Mouse (Mus musculus): ENCODE measurements around the gene Ftl1. TPM values are rescaled to one million over a fixed set of nuclear protein-coding genes. Genes with fewer than 3 reads are reported as not detected.
A peak's percentile ranks its signal among the peaks of the same experiment; 100 is the strongest.

Ftl1 gene
- polyA plus RNA-seq, 1 experiment from 2014 or later: 5,449 TPM

GRCm38 (mm10) chr7:45451344-45451982, 8.2 kb downstream of the Ftl1 start:
- H3K27ac ChIP-seq (ENCODE audit: low read depth, low read length): no peak overlapping the region
- no peaks in the 10 kb centered on the region for H3K27me3 ChIP-seq (ENCODE audit: control insufficient read depth, insufficient read depth, low read length)
- no peak overlapping the region for H3K4me2 ChIP-seq (ENCODE audit: low read depth)
- ATAC-seq (ENCODE audit: insufficient read depth, low FRiP score, low TSS enrichment) (peak; percentile 55; the same call in 1 of the 2 replicates), DNase-seq (ENCODE audit: low spot score) (peak; percentile 83)
- 54% methylated on average over 23 of the region's 23 CpGs for WGBS
- H3K36me3 ChIP-seq (ENCODE audit: control insufficient read depth, insufficient read depth, low read length): peaks cover 2% of the 10 kb centered on the region; the same call in 1 of the 2 replicates
- H3K4me3 ChIP-seq (ENCODE audit: low read depth, low read length): no peak overlapping the region
- no peak overlapping the region for H3K9ac ChIP-seq (ENCODE audit: low read length)
- no peaks in the 10 kb centered on the region for H3K4me1 ChIP-seq (ENCODE audit: control insufficient read depth, insufficient read depth, low read length)
- H3K9me3 ChIP-seq (ENCODE audit: control insufficient read depth, low read length): no peaks in the 10 kb centered on the region

GRCm38 (mm10) chr7:45449974-45450373, 9.7 kb downstream of the Ftl1 start:
- peaks cover 2% of the 10 kb centered on the region; the same call in 1 of the 2 replicates for H3K36me3 ChIP-seq (ENCODE audit: control insufficient read depth, insufficient read depth, low read length)
- WGBS: 91% methylated on average over 1 of the region's 1 CpGs
- DNase-seq (ENCODE audit: low spot score): no peak

GRCm38 (mm10) chr7:45447325-45447990, 12.2 kb downstream of the Ftl1 start:
- WGBS: 35% methylated on average over 11 of the region's 11 CpGs
- Histone ChIP-seq H3K27me3 (ENCODE audit: control insufficient read depth, insufficient read depth, low read length) (no peaks in the 10 kb centered on the region), H3K9ac (ENCODE audit: low read length) (no peak overlapping the region), H3K4me2 (ENCODE audit: low read depth) (no peak overlapping the region), H3K36me3 (ENCODE audit: control insufficient read depth, insufficient read depth, low read length) (peaks cover 2% of the 10 kb centered on the region; the same call in 1 of the 2 replicates), H3K9me3 (ENCODE audit: control insufficient read depth, low read length) (no peaks in the 10 kb centered on the region), H3K4me1 (ENCODE audit: control insufficient read depth, insufficient read depth, low read length) (no peaks in the 10 kb centered on the region), H3K4me3 (ENCODE audit: low read depth, low read length) (no peak overlapping the region), H3K27ac (ENCODE audit: low read depth, low read length) (no peak overlapping the region)
- ATAC-seq (ENCODE audit: insufficient read depth, low FRiP score, low TSS enrichment): no peak
- DNase-seq (ENCODE audit: low spot score): no peak

More at GRCm38 (mm10) chr7:45449974-45450373, 9.7 kb downstream of the Ftl1 start:
- no peak for ATAC-seq (ENCODE audit: insufficient read depth, low FRiP score, low TSS enrichment)
- Histone ChIP-seq H3K9ac (ENCODE audit: low read length) (no peak overlapping the region), H3K4me3 (ENCODE audit: low read depth, low read length) (no peak overlapping the region), H3K4me2 (ENCODE audit: low read depth) (no peak overlapping the region), H3K27me3 (ENCODE audit: control insufficient read depth, insufficient read depth, low read length) (no peaks in the 10 kb centered on the region), H3K4me1 (ENCODE audit: control insufficient read depth, insufficient read depth, low read length) (no peaks in the 10 kb centered on the region), H3K27ac (ENCODE audit: low read depth, low read length) (no peak overlapping the region), H3K9me3 (ENCODE audit: control insufficient read depth, low read length) (no peaks in the 10 kb centered on the region)

- Histone ChIP-seq H3K4me3 (ENCODE audit: low read depth, low read length) (no peak overlapping the region), H3K27ac (ENCODE audit: low read depth, low read length) (no peak overlapping the region), H3K9ac (ENCODE audit: low read length) (no peak overlapping the region), H3K4me2 (ENCODE audit: low read depth) (no peak overlapping the region), H3K27me3 (ENCODE audit: control insufficient read depth, insufficient read depth, low read length) (no peaks in the 10 kb centered on the region), H3K36me3 (ENCODE audit: control insufficient read depth, insufficient read depth, low read length) (peaks cover 2% of the 10 kb centered on the region; the same call in 1 of the 2 replicates), H3K9me3 (ENCODE audit: control insufficient read depth, low read length) (no peaks in the 10 kb centered on the region), H3K4me1 (ENCODE audit: control insufficient read depth, insufficient read depth, low read length) (no peaks in the 10 kb centered on the region)
- DNase-seq (ENCODE audit: low spot score) (no peak), ATAC-seq (ENCODE audit: insufficient read depth, low FRiP score, low TSS enrichment) (no peak)
Measured at GRCm38 (mm10) chr7:45446589-45446988, 13.1 kb downstream of the Ftl1 start.

GRCm38 (mm10) chr7:45443526-45444420, 15.9 kb downstream of the Ftl1 start:
- no peak for DNase-seq (ENCODE audit: low spot score)
- no peak overlapping the region for H3K4me2 ChIP-seq (ENCODE audit: low read depth)
- H3K4me1 ChIP-seq (ENCODE audit: control insufficient read depth, insufficient read depth, low read length): no peaks in the 10 kb centered on the region
- 90% methylated on average over 22 of the region's 22 CpGs for WGBS
- H3K36me3 ChIP-seq (ENCODE audit: control insufficient read depth, insufficient read depth, low read length): peaks cover 2% of the 10 kb centered on the region; the same call in 1 of the 2 replicates
- no peak overlapping the region for H3K27ac ChIP-seq (ENCODE audit: low read depth, low read length)
- H3K9ac ChIP-seq (ENCODE audit: low read length): no peak overlapping the region
- no peaks in the 10 kb centered on the region for H3K27me3 ChIP-seq (ENCODE audit: control insufficient read depth, insufficient read depth, low read length)
- no peak for ATAC-seq (ENCODE audit: insufficient read depth, low FRiP score, low TSS enrichment)
- H3K4me3 ChIP-seq (ENCODE audit: low read depth, low read length): no peak overlapping the region
- no peaks in the 10 kb centered on the region for H3K9me3 ChIP-seq (ENCODE audit: control insufficient read depth, low read length)

- H3K27me3 ChIP-seq (ENCODE audit: control insufficient read depth, insufficient read depth, low read length): no peaks in the 10 kb centered on the region
- no peak within 1 kb of the TSS for H3K4me3 ChIP-seq (ENCODE audit: low read depth, low read length)
- DNase-seq (ENCODE audit: low spot score) (no peak), ATAC-seq (ENCODE audit: insufficient read depth, low FRiP score, low TSS enrichment) (no peak)
- no peaks in the 10 kb centered on the region for H3K9me3 ChIP-seq (ENCODE audit: control insufficient read depth, low read length)
- WGBS: 27% methylated on average over 19 of the region's 19 CpGs
- no peak within 1 kb of the TSS for H3K27ac ChIP-seq (ENCODE audit: low read depth, low read length)
- H3K4me2 ChIP-seq (ENCODE audit: low read depth): no peak within 1 kb of the TSS
- no peak within 1 kb of the TSS for H3K9ac ChIP-seq (ENCODE audit: low read length)
- peaks cover 18% of the 10 kb centered on the region; the same call in 1 of the 2 replicates for H3K4me1 ChIP-seq (ENCODE audit: control insufficient read depth, insufficient read depth, low read length)
- no peaks in the 10 kb centered on the region for H3K36me3 ChIP-seq (ENCODE audit: control insufficient read depth, insufficient read depth, low read length)
Measured at GRCm38 (mm10) chr7:45437521-45438276, 22.0 kb downstream of the Ftl1 start, which contains the start of gene Ruvbl2. Gene Ruvbl2, minus strand, starts transcription at chr7:45438096.

GRCm38 (mm10) chr7:45437046-45437445, 22.6 kb downstream of the Ftl1 start:
- Histone ChIP-seq H3K4me3 (ENCODE audit: low read depth, low read length) (no peak overlapping the region), H3K4me1 (ENCODE audit: control insufficient read depth, insufficient read depth, low read length) (peaks cover 18% of the 10 kb centered on the region; the same call in 1 of the 2 replicates), H3K9ac (ENCODE audit: low read length) (no peak overlapping the region), H3K36me3 (ENCODE audit: control insufficient read depth, insufficient read depth, low read length) (no peaks in the 10 kb centered on the region), H3K27me3 (ENCODE audit: control insufficient read depth, insufficient read depth, low read length) (no peaks in the 10 kb centered on the region), H3K4me2 (ENCODE audit: low read depth) (no peak overlapping the region), H3K9me3 (ENCODE audit: control insufficient read depth, low read length) (no peaks in the 10 kb centered on the region), H3K27ac (ENCODE audit: low read depth, low read length) (no peak overlapping the region)
- ATAC-seq (ENCODE audit: insufficient read depth, low FRiP score, low TSS enrichment) (no peak), DNase-seq (ENCODE audit: low spot score) (no peak)
- 27% methylated on average over 6 of the region's 6 CpGs for WGBS

- 96% methylated on average over 5 of the region's 5 CpGs for WGBS
- Histone ChIP-seq H3K27me3 (ENCODE audit: control insufficient read depth, insufficient read depth, low read length) (no peaks in the 10 kb centered on the region), H3K36me3 (ENCODE audit: control insufficient read depth, insufficient read depth, low read length) (peaks cover under 1% of the 10 kb centered on the region; the same call in 1 of the 2 replicates), H3K27ac (ENCODE audit: low read depth, low read length) (no peak overlapping the region), H3K9ac (ENCODE audit: low read length) (no peak overlapping the region), H3K4me2 (ENCODE audit: low read depth) (no peak overlapping the region), H3K9me3 (ENCODE audit: control insufficient read depth, low read length) (no peaks in the 10 kb centered on the region), H3K4me1 (ENCODE audit: control insufficient read depth, insufficient read depth, low read length) (peaks cover 18% of the 10 kb centered on the region; the same call in 1 of the 2 replicates), H3K4me3 (ENCODE audit: low read depth, low read length) (no peak overlapping the region)
- no peak for ATAC-seq (ENCODE audit: insufficient read depth, low FRiP score, low TSS enrichment)
- DNase-seq (ENCODE audit: low spot score): no peak
Measured at GRCm38 (mm10) chr7:45436444-45436843, 23.2 kb downstream of the Ftl1 start.
